Mouse (Mus musculus): ENCODE data around the gene Mrc1.

The Mrc1 gene

DNA sequence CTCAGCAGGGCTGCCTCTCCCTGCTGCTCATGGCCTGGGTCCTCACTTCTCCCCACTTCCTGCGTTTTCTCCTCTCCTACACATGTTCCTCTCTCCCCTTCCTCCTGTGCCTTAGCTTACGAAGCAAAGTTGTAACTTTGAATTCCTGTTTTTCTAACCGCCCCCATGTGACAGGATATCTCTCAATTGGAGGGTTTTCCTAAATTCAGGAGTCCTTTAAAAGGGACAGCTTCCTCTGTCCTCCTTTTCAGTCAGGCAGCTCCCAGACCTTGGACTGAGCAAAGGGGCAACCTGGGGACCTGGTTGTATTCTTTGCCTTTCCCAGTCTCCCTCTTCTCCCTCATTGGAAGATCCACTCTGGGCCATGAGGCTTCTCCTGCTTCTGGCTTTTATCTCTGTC, at the start of gene Mrc1:
Mrc1 (plus strand) TSS at position 244 of the 400 bp plus-strand sequence.
- 70% methylated on average over 3 of the region's 3 CpGs for WGBS

DNA sequence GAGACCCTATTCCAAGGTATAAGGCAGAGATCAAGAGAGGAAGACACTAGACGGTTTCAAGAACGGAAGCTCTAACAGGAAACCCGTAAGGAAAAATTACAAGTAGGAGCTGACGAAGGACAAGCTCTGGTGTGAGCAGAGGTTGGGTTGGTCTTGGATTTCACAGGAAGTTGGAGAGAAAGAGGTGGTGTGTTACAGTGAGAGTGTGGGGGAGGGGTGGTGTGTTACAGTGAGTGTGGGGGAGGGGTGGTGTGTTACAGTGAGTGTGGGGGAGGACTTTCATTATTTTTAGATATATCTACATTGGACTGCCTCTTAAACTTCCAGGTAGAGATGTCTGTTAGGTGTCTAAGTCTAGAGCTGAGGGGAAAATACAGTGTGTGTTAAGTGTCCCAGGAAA, 38.5 kb upstream of the Mrc1 start:
- 80% methylated on average over 4 of the region's 4 CpGs for WGBS

DNA sequence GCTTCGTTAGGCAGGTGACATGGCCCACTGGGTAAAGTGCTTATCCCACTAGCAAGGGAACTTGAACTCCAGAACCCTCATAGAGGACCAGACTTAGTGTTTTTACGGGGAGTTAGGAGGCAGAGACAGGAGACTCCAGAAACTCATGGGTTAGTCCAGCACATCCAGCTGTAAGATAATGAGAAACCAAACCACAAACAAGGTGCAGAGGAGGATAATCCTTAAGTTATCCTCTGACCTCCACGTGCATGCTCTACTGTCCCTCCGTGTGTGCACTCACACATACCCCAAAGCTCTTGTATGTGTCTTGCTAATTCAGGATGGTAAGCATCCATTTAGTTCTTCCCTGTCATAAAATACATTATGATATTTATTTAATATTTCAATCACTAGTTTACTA, 37.6 kb upstream of the Mrc1 start:
- 88% methylated on average over 4 of the region's 4 CpGs for WGBS

DNA sequence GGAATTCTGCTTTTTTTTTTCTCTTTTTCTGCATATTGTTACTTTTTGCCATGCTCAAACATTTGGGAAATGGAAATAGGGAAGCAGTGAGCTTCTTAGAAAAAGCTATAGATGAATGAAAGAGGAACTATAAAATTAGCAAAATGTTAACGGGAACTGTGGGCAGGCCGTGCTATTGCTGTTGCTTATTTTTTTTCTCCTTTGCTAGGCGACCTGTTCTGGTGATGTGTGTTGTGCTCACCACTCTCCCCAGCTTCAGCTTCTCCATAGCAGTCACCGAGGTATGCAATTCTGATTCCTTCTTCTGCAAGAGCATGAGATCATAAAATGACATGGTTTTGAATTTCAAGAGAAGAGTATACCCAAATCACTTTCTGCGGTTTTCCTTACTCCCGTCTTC, 37.1 kb upstream of the Mrc1 start:
- WGBS: 73% methylated on average over 6 of the region's 6 CpGs

DNA sequence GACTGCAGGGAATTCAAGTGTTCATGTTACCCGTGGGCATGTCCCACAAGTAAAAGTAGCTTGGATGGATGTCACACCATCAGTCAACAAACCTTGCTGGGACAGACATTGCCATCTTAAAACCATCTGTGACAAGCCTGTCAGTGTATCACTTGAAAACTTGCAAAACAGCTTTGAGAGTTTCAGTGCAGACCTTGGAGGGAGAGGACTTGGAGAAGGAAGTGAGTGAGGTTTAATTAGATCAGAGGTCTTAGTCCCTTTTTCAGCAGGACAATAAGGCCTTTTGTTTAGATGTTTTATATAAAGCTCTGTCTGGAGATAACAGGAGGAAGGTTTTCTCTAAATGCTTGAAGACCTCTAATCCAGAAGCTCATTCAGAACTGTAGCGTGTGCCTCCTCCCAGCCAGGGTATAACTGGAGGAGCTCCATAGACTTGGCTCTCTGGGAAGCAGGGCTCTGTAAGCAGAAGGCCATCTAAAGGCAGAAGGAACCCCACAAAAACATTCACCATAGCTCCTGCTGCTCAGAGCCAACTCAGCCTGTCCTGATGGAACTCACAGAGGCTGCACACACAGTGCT, 30.8 kb upstream of the Mrc1 start:
- 38% methylated on average over 1 of the region's 2 CpGs for WGBS

DNA sequence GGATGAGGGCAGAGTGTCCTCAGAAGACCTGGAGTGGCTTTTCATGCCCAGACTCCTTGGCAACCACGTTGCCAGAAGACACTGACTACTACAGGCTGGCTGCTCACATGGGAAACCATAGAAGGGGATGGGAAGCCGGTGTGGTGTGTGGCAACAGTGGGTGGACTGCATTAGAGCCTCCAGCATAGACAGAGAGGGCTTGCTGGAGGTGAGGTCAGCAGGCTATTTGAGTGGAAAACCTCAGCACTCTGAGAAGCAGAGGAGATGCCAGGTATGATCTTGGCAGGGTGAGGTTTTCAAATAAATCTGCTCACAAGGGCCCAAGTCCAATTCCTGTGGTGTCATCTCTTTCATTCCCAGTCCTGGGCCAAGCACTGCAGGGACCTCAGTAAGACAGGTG, 29.6 kb upstream of the Mrc1 start:
- 14% methylated on average over 2 of the region's 2 CpGs for WGBS

DNA sequence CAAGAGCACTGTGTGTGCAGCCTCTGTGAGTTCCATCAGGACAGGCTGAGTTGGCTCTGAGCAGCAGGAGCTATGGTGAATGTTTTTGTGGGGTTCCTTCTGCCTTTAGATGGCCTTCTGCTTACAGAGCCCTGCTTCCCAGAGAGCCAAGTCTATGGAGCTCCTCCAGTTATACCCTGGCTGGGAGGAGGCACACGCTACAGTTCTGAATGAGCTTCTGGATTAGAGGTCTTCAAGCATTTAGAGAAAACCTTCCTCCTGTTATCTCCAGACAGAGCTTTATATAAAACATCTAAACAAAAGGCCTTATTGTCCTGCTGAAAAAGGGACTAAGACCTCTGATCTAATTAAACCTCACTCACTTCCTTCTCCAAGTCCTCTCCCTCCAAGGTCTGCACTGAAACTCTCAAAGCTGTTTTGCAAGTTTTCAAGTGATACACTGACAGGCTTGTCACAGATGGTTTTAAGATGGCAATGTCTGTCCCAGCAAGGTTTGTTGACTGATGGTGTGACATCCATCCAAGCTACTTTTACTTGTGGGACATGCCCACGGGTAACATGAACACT, 28.2 kb upstream of the Mrc1 start:
- 60% methylated on average over 1 of the region's 2 CpGs for WGBS

DNA sequence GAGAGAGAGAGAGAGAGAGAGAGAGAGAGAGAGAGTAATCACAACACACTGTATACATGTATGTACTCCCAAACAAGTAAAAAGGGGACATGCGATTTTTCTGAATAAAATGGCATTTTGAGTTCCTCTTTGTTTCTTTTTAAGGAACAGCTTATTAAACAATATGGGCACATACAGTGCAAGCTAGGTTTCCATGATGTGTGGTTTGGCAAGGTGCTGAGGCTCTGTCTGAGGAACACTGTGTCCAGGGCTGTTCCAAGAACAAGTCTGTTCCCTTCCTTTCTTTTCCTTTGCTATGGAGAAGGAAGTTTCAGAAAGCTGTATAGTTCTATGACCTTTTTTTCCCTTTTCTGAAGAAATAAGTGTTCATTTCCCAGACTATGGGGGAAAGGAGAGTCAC, 24.9 kb upstream of the Mrc1 start:
- 91% methylated on average over 1 of the region's 1 CpGs for WGBS

DNA sequence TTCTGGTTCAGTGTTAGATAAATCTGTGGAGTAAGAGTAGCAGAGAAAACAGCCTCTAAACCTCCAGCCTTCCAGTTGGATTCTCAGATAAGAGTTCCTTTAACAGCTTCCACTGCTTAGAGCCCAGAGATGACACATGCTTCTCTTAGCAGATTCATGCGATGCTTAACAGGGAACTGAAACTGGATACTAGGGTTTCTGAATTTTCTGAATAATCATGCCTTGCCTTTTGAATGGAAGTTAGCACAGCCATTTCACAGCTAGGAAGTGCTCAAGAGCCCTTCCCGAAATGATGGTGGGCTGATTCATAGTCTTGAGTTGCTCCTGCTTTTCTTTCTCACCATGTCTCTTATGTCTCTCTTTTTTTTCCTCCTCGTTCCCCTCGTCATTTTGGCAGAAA, 22.4 kb upstream of the Mrc1 start:
- WGBS: 68% methylated on average over 4 of the region's 4 CpGs

DNA sequence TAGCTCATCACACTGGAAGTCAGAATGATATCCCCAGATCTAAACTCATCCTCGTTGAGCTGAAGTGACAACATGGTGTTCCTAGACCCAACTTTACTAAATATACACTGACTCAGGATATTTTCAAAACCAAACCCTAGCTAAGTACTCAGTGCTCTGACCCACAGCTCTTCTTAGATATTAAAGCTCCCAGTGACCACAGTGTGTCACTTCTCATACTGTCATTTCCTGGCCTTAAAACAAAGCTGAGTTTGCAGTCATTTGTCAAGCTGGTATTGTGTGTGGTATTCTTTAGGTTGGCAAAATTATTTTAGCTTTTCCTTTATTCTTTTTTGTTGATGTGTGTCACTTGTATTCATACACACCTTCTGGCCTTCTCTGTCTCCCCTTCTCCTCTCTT, 18.5 kb upstream of the Mrc1 start:
- WGBS: 81% methylated on average over 1 of the region's 1 CpGs

DNA sequence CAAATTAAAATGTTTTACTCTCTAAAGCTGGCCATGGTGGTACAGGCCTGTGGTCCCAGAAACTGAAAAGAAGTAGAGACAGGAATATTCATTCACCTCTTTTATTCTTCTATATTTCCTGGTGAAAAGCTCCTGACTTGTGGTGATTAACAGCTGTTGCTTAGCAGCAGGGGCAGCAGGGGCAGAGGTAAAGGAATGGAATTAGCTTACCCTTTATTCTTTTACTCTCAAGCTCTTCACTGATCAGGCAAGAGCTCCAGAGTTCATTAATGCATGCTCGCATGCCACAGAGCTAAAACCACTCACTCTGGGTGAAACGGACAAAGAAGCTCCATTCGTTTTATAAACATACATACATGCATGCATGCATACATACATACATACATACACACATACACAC, 14.4 kb upstream of the Mrc1 start:
- 68% methylated on average over 3 of the region's 3 CpGs for WGBS

DNA sequence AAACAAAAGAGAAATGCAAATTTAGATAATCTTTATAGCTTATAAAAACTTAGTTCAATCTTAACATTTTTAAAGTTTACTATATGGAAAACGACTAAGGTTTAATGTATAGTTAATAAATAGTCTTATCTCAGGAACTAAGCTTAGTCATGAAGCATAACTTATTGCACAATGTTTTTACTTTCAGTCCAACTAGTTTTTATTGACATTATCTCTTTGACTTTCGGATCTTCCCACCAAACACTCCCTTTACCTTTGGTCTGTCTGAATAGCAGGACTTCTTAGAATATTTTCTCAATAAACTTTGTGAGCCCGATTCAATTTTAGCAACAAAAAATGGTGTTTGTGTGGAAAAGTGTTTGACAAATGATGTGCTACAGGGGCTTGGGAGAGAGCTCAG, 12.5 kb upstream of the Mrc1 start:
- WGBS: 84% methylated on average over 3 of the region's 3 CpGs

DNA sequence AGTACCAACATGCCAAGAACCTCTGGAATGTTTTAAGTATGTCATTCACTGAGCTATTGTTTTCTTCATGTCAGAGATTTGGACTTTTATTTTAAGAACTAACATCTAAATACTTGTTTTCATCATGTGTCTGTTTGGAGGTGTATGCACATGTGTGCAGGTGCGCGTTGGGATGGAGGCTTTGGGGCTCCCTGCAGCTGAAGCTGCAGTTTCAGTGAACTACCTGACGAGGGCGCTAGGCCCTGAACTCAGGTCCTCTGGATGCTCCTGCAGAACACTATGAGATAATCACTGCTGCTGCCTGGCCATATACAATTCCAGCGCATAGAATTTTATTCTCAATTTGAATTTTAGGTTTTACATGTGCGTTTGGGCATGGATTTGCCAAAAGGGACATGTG, 11.1 kb upstream of the Mrc1 start:
- WGBS: 87% methylated on average over 6 of the region's 6 CpGs

DNA sequence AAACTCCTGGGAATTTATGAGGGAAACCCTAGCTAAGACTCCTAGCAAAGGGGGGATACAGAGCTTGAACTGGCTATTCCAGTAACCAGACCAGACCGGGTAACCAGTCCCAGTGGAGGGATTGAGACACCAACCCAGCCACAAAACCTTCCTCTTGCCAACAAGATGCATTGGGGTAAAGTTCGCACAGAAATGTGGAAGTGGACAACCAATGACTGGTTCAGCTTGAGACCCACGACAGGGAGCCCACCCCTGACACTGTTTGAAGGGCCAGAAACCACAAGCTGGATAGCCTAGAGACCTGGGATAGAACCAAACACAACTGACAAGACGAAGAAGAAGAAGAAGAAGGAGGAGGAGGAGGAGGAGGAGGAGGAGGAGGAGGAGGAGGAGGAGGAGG, 4.8 kb upstream of the Mrc1 start:
- 88% methylated on average over 3 of the region's 4 CpGs for WGBS

DNA sequence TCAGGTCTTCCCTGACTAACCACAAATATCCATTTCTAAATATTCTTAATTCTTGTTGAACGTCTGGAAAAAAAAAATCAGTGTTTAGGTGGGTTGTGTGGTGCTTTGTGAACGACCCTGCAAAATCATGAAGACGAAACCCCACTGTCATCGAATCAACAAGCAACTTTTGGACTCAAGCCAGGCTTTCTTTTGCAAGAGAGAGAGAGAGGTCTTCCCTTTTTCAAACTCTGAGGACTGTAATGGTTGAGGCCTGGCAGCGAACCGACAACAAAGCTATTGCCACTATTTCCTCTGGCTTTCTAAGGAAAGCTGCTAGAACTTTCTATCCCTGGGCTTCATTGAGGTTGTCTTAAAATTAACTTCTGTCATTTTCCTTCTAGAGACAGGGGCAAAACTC, 697 bp upstream of the Mrc1 start:
- WGBS: 62% methylated on average over 6 of the region's 6 CpGs

DNA sequence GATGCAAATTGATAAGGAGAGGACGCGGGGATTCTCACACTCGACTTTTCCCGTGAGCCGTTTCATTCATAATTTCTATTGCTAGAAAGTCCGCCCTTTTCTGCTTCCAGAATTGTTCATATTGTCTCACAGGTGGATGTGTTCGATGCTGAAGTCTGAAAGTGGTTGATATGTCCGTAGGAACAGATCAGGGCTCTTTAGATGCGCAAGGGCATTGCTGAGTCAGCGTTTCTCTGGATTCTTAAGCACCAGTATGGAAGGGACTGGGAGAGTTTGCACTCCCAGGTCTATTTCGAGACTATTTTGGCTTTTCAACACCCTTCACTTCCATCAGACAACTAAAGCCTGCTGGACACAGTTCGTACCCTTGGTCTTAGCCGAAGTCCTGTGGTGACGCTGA, 787 bp downstream of the Mrc1 start:
- 93% methylated on average over 14 of the region's 14 CpGs for WGBS

DNA sequence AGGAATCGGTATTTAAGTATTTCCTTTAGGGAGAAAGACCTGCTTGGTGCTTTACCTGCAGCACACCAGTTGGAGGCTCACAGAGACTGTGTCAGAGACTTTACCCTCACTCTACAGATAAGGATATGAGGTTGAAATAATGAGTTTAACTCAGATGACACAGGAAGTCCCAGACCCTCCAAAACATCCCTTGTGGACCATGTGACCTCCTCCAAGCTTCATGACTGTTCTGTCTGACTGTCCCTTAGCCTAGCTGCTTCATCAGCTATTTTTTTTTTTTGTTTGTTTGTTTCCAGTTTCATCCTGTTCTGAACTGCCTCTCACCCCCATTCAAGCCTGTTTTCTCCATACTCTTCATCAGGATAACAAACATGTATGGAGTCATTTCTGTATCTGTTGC, 3.7 kb downstream of the Mrc1 start:
- 76% methylated on average over 1 of the region's 1 CpGs for WGBS

DNA sequence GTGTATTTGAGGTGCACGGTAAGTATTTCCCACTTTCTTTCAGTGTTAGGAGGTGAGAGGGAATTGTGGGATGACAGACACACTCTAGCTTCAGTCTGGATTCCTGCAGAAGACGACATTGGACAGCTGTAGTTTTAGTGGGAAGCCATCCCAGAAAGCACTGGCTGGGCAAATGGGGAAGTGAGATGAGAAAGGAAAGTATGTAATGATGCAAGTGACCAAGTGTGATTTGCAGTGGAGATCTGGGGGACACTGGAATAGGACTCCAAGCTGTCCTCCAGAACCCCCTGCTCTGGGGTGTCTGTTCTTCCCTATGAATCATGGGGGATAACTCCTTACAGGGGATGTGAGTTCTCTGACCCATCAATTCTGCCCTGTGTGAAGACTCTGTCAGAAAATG, 4.8 kb downstream of the Mrc1 start:
- 77% methylated on average over 2 of the region's 2 CpGs for WGBS

DNA sequence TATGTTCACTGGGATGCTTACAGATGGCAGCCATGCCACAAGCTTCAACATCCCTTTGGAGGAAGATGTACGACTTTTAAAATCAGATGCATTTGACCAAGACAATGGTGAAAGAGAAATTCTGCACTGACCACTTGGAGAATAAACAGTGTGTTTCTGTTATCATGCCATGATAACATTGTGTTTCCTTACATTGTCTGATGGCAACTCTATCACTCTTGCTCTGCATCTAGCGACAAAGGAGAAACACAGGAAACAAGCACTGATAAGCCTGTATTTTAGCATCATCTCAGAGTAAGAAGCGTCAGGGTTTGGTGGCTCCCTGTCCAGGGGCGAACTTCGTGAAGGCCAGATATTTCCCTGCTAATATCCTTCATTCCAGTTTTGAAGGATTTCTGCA, 6.1 kb downstream of the Mrc1 start:
- WGBS: 86% methylated on average over 5 of the region's 5 CpGs

DNA sequence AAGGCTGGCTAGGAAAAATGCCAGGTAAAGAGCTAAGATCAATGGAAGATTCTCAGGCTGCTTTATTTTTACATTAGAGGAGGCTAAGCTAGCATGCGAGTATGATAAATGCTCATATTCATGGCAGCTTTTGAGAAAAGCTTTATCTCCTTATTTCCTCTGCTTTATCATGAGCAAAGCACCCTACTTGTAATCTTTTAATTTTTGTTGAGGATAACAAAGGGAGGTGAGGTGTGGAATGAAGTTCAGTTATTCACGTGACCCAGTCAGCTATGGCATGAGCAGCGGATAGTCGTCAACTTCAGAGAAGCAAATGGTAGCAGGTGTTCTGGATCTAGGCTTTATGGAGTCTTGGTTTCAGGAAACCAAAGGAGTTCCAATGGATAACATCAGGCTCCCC, 7.7 kb downstream of the Mrc1 start:
- WGBS: 91% methylated on average over 4 of the region's 4 CpGs

DNA sequence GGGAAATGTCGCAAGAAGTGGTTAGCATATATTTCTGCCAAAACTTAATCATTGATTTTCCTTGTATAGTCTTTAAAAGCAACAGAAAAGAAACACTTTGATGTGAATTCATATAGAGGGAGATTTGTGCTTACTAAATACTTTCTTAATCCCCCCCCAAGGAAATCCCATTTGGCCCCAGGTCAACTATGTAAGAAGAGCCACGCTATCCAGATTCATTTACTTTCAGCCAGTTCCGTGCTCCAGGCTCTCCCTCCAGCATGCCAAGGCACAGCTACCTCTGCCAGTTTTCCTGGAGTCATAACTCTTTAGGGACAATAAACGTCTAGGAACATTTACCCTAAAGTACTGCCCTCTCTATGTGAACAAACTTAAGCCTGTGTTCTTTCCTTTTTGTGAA, 8.5 kb downstream of the Mrc1 start:
- WGBS: 42% methylated on average over 4 of the region's 4 CpGs

DNA sequence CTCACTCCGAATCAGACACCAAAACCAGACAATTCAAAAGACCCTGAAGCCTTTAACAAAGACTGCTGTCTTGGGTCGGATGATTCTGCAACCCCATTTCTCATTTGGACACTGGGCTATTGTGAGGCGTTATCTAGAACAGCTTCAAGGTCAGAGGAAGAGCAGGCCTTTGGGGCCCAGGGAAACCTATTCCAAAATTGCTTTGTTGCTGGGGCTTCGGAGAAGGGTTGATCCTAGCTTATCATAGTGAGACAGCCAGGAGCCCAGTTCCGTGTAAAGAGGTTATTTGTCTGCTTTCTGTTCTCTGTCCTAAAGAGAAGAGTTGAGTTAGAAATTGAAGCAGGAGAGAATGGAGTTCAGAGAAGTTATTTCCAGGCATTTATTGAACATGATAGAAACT, 10.0 kb downstream of the Mrc1 start:
- 81% methylated on average over 5 of the region's 5 CpGs for WGBS

DNA sequence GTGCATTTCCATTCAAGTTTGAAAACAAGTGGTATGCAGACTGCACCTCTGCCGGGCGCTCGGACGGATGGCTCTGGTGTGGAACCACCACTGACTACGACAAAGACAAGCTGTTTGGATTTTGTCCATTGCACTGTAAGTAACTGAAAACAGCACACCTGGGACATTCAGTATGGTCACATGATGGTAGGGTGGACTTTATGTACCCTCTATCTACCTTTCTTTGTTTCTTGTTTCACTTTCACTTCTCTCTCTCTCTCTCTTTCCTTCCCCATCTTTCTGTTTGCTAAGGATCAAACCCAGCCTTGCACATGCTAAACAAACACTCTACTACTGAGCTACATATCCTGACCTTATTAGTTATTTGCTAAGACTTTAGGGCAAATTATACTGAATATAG, 15.0 kb downstream of the Mrc1 start:
- 87% methylated on average over 5 of the region's 5 CpGs for WGBS

DNA sequence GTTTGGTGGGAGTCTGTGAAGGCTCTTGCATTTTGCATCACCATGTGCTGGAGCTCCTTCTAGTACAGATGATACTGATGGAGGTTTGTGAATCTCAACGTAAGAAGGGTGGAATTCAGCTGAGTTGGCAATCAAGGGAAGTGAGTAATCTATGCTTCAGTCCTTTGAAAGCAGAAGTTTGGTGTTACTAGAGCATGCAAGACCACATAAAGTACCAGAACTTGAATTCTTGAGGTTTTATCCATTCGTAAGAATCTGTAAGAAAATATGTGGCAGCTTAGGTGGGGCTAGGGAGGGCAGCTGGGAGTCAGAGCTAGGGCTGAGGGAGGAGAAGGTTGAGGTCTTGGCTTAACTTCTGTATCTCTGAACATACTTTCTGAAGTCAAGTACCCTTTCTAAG, 15.5 kb downstream of the Mrc1 start:
- WGBS: 73% methylated on average over 2 of the region's 2 CpGs

Measured in cerebral cortex, adult 2 months (tissue).